Mouse (Mus musculus) left cerebral cortex, postnatal 4 days (tissue): ENCODE results near the gene Cdc20b. TPM values are rescaled to one million over a fixed set of nuclear protein-coding genes. Genes with fewer than 3 reads are reported as not detected.
A peak's percentile ranks its signal among the peaks of the same experiment; 100 is the strongest.
"Not testable (repeated sequence)": the region's sequence is repeated elsewhere in the genome, so short reads cannot be mapped to it uniquely, and the experiment has no call there.

ENCODE experiments used
- DNase-seq: peaks from one replicate; pipeline ENCODE4 v3.0.0-alpha.2; 2022
- intact Hi-C: fragments of 180-260 bp; cut with DNase I; formaldehyde crosslinking; loops from one replicate; pipeline ENCODE4 v1.15.1; 2025
- total RNA-seq, 2 experiments: library from RNA; stranded (reverse); gene quantifications; 2 replicates each; pipeline ENCODE4 v1.2.3; 2021

The Cdc20b gene
- 1 to 10 TPM in 1 of 2 experiments, under 1 TPM in 1; 0.83 to 1.0 TPM for total RNA-seq

DNA sequence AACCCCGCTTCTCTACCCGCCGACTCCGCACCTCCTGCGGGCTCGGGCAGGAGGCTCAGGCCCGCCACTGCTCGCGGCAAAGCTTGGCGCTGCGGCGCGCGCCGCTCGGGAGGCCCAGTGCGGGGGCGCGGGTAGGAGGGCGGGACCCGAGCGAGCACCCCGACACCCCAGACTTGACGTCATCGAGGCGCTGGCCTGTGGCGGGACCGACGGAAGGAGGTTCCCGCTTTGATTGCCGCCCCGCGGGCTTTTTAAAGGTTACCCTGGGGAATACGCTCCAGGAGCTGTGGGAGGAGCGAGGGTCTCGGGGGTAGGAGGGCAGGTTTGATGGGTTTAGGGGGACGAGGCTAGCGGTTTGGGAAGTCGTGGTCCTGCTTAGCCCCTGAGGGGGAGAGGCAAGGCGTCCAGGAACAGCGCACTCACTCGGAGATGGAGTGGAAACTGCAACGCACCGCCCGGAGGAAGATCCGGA, at the start of gene Cdc20b:
Gene Cdc20b (plus strand): TSS at position 162 of the 472 bp plus-strand sequence.
- intact Hi-C loops, result loop anchor here (5.0 to 10.0 kb wide), 2 partner anchors 50 to 358 kb away; partner anchors contain the start of gene Ccno
- DNase-seq, result peak; percentile 40

DNA sequence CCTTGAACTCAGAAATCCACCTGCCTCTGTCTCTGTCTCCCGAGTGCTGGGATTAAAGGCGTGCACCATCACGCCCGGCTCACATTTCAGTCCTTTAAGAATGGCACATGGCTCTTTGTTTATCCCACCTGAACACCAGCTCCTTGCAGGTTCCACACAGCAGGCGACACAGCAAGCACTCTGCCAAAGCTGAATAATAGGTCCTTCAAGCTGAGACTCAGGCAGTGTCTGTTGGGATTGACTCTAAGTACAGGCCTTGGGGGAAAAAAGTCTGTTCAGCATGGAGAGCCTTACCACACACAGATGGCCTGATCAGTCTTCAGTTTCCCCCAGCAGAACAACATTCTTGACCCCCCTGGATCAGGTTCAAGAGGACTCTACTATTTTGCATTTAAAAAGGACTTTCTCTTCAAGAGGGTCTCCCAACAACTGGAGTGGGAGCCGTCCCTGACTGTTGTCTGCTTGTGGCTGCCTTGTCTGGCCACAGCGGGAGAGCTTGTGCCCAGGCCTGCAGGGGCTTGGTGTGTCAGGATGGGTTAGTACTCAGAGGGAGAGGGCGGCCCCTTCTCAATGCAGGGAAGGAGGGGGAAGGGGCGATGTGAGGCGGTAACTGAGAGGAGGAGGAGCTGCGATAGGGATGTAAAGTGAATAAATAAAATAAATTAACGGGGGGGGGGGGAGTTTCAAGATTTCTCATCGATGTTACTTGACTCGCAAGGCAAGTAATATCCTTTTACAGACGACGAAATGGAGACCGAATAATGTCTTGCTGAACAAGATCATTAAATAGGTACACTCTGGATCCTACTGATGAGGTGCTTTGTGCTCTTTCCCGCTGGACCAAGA, 49.1 kb upstream of the Cdc20b start:
- DNase-seq, result peak; percentile 12
- intact Hi-C loops, result loop anchor here (10.0 kb wide), 1 partner anchor 49 kb away; the partner anchor contains the start of gene Cdc20b

DNA sequence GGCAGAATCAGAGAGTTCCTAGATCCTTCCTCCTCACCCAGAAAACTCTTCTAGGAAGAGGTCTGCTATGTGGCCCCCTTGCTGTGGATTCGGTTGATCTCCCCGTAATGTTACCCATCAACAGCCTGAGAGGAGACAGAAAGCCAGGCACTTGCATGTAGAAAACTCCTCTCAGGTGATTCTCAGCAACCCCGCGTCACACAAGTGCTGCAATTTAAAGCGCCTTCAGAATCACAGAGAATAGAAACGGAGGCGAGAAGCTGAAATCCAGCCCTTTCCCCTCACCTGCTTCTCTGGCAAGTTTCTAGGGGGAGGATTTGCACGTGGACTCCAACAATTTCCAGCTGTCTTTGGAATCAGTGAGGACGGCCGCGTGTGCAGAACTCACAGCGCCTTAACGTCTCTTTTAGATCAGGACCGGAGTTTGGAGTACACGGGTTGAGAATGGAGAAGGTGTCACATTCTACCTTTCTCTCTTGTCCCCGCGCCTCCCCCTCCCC, 48.4 kb upstream of the Cdc20b start:
- intact Hi-C loops, result loop anchor here (10.0 kb wide), 1 partner anchor 48 kb away; the partner anchor contains the start of gene Cdc20b
- no peak for DNase-seq

DNA sequence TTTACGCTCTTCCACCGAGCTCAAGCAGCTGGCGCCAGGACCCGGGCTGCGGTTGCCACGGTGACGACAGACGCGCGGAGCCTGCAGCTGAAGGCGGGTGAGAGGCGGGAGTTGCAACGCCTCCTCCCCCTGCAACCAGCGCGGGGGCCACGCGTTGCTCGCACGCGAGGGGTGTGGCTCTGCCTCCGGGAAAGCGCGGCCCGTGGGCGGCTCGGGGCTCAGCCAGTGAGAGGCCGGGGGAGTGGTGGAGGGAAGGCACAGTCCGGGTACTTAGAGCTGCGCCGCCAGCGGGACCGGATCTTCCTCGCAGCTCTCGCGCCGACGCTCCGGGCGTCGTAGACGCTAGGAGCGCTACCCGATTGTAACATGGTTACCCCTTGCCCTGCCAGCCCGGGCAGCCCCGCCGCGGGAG, 47.4 kb upstream of the Cdc20b start, which contains the start of gene Ccno:
Gene Ccno (plus strand): TSS at position 271 of the 412 bp plus-strand sequence.
- intact Hi-C loops, result loop anchor here (10.0 kb wide), 1 partner anchor 47 kb away; the partner anchor contains the start of gene Cdc20b
- DNase-seq, result peak; percentile 94

DNA sequence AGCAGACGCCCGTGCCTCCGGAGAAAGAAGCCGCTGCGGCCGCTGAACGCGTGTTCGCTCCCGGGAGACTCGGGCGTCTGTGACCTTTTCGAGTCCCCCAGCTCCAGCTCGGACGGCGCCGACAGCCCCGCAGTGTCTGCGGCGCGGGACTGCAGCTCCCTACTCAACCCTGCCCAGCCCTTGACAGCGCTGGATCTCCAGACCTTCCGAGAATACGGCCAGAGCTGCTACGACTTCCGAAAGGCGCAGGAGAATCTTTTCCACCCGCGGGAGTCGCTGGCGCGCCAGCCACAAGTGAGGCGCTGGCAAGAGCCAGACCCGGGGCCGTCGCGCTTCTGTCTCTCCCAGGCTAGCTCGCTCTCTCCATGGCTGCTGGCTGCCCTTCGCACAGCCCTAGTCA, 46.9 kb upstream of the Cdc20b start:
- intact Hi-C loops, result loop anchor here (10.0 kb wide), 1 partner anchor 47 kb away; the partner anchor contains the start of gene Cdc20b
- DNase-seq, result peak; percentile 32

DNA sequence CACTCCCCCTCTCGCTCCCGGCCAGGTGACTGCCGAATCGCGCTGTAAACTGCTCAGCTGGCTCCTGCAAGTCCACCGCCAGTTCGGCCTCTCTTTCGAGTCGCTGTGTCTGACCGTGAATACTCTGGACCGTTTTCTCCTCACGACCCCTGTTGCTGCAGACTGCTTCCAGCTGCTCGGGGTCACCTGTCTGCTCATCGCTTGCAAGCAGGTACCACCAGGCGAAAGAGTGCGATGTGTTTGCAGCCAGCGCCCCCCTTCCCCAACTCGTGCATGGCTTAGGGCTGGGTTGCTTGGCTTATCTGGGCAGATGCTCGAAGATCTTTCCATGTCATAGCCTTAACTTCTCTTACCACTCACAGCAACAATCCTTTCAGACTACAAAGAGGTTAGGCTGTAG, 46.0 kb upstream of the Cdc20b start:
- no peak for DNase-seq
- intact Hi-C loops, result loop anchor here (10.0 kb wide), 1 partner anchor 46 kb away; the partner anchor contains the start of gene Cdc20b

DNA sequence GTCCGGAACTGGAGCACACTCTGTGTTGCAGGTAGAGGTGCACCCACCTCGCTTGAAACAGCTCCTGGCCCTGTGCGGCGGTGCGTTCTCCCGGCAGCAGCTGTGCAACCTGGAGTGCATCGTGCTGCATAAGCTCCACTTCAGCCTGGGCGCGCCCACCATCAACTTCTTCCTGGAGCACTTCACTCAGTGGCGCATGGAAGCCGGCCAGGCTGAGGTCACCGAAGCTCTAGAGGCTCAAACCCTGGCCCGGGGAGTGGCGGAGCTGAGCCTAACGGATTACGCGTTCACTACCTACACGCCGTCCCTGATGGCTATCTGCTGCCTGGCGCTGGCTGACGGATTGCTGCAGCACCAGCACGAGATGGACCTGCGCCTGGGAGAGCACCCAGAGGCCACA, 45.4 kb upstream of the Cdc20b start:
- no peak for DNase-seq
- intact Hi-C loops, result loop anchor here (10.0 kb wide), 1 partner anchor 45 kb away; the partner anchor contains the start of gene Cdc20b

DNA sequence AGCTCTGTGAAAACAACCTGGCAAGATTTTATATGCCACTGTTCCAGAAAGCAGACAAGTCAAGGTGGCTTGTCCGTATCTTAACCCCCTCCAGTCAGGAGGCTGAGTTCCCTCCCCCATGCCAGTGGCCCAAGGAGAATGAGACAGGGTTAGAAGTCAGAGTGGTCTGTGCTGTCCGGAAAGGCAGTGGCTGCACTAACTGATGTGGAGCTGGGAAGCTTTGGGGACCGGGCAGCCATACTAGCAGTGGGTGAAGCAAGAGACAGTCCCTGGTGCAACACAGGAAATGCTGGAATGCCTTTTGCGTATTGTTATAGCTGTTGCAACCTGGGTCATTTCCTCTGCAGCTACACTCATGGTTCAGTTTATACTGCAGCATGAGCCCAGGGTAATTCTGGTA, 44.6 kb upstream of the Cdc20b start:
- DNase-seq, result no peak
- intact Hi-C loops, result no loop called here

DNA sequence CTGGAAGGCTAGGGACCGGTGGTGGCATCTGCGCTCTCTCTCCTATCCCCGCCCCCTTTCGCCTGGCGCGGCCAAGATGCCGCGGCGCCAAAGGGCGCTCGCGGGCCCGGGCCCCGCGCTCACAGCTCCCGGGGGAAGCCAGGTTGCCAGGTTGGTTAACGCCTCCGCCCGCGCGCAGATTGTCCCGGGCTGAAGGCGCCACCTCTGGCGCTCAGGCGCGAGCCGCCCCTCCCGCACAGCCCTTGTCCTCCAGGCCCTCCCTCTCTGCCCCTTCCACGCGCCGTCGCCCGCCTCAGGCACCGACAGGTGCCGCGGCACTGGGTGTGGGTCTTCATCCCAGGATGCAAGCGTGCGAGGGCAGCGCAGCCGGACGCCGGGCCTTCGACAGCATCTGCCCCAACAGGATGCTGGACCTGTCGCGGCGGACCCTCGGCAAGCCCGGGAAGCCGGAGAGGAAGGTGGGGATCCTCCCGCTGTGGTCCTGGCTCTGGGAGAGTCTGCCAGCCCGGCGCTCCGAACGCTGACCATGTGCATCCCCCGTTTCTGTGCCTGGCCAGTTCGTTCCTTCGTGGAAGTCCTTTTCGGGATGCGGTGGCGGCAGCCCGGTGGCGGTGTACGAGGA, 41.3 kb upstream of the Cdc20b start, which contains the start of gene Mcidas:
Gene Mcidas (plus strand): TSS at position 315 of the 622 bp plus-strand sequence.
- intact Hi-C loops, result no loop called here
- DNase-seq, result peak; percentile 56

DNA sequence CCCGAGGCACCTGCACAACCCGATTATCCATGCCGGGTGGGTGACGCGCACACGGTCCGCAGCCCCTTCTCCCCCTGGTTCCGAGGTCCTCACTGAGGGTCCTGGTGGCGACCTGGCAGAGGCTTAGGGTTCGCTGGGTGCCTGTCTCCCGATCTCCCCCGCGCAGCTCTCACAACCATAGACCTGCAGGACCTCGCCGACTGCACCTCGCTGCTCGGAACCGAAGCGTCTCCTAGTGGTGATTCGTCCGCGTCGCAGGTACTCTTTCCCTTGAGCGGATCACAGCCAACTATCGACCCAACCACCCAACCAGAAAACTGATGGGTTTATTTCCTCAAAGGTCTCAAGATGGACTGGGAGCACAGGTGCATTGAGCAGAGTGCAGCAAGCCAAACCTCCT, 40.7 kb upstream of the Cdc20b start:
- intact Hi-C loops, result no loop called here
- DNase-seq, result peak; percentile 58

DNA sequence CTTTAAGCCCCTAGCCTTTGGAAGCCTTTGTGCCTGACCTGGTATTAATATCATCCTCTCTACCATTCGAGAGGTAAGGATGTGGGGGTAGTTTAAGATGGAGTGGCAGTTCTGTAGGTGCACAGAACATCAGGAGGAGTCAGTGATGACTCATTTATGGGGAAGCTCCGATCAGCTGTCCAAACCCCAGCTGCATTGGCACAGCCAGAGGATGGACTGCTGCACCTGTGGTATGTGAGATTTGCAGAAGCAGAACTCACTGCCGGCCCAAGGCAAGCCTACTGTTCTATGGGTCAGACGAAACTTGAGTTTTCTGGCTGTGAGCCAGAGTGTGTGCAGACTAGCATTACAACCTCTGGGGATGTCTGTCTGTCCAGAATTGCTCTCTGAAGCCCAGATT, 38.5 kb upstream of the Cdc20b start:
- intact Hi-C loops, result no loop called here
- DNase-seq, result no peak

DNA sequence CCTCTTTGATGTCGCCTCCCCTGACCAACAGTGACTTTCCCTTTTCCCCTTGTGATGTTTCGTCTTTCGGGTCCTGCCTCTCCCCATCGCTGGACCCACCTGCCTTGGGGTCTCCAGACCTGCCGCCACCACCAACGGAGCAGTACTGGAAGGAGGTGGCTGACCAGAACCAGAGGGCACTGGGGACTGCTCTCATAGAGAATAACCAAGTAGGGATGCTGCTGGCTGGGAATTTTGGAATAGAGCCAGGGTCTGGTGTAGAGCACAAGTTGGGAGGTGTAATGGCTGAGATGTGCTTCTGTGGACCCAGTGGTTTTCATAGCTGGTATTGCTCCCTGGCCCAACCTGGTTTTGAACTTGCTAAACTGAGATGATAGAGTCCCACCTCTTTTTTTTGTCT, 37.5 kb upstream of the Cdc20b start:
- intact Hi-C loops, result no loop called here
- DNase-seq, result no peak

DNA sequence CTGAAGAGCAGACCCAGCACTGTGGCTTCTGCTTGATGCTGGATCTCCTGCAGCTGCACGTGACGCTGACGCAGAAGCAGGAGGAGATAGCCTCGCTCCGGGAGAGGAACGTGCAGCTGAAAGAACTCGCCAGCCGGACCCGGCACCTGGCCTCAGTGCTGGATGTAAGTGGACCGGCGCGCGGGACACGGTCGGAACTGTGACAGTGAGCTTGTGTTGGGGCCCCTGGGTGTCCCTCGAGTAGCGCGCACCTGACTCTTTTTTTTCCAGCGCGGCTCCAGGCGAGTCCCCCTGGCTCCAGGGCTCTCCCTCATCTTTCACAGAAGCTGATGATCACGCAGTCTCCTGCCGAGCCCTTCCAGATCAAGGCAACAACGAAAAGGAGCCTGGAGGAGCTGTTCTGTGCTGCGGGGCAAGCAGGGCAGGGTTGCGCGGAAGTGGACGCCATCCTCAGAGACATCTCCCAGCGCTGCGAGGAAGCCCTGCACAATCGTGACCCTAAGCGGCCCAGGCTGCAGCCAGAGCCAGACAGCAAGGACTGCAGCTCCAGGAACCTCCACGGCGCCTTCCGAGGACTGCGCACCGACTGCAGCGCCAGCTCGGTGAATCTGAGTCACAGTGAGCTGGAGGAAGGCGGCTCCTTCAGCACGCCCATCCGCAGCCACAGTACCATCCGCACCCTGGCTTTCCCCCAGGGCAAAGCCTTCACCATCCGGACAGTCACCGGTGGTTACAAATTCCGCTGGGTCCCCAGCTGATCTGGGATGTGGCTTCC, 36.3 kb upstream of the Cdc20b start:
- intact Hi-C loops, result no loop called here
- DNase-seq, result peak; percentile 21

DNA sequence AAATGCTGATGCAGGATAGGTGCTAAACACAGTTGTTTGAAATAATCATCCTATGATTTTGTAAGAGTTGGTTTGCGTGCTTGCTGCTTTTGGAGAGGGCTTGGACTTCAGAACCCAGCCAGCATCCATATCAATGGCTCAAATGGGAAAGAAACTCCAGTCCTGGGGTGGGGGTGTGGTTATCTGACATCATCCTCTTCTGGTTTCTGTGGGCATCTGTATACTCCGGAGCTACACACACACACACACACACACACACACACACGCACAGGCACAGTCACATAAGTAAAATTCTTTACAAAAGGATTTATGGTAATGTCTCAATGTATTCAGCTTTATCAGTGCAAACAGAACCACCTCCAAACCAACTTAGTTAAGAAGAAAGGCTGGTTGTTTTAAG, 34.8 kb upstream of the Cdc20b start:
- intact Hi-C loops, result no loop called here

DNA sequence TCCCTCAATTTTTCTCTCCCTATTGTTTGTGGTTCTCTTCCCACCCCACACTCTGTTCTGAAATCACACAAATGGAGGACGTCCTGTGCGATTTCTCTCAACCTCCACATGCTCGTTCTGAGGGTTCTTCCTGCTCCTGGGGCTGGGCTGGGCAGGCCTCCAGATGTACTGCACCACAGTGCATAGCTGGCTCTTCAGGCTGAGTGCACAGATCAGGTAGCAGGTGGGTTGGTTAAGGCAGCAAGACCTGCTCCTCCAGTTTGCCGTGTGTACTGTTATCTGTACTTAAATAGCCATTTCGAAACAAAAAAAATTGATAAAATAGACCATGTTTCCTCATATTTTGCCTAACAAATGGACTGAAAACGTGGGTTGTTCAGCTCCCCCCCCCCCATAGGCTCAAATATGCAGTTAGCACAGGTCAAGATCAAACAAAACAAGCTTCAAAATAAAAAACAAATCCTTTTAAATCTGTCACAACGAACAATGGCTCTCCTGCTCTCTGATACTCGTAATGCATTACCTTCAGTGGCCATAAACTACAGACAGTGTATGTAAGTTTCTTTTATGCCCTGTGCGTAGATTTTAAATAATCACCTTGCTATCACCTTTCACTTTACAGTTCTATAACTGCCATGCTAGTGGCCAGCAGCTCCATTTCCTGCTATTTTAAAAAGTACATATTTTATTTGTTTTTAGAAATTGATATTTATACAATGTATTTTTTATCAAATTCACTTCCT, 34.2 kb upstream of the Cdc20b start:
- no peak for DNase-seq
- intact Hi-C loops, result no loop called here

More for the DNA sequence above, 34.8 kb upstream of the Cdc20b start:
- DNase-seq, result no peak

DNA sequence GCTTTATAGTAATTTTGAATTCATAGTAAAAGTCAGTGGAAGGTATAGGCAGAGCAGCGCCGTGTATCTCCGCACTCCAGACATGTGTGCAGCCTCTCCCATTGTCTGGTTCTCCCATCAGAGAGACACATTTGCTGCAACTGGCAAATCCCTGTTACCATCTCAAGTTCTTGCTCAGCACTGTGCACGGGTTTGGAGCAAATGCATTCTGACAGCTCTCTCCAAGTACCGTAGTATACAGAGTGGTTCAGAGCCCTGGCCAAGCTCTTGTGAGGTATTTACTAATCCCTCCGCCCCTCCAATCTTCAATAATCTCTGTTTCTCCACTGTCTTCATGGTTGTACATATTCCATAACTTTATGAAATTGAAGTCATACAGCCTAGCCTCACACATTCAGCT, 22.2 kb upstream of the Cdc20b start:
- intact Hi-C loops, result no loop called here
- DNase-seq, result no peak

DNA sequence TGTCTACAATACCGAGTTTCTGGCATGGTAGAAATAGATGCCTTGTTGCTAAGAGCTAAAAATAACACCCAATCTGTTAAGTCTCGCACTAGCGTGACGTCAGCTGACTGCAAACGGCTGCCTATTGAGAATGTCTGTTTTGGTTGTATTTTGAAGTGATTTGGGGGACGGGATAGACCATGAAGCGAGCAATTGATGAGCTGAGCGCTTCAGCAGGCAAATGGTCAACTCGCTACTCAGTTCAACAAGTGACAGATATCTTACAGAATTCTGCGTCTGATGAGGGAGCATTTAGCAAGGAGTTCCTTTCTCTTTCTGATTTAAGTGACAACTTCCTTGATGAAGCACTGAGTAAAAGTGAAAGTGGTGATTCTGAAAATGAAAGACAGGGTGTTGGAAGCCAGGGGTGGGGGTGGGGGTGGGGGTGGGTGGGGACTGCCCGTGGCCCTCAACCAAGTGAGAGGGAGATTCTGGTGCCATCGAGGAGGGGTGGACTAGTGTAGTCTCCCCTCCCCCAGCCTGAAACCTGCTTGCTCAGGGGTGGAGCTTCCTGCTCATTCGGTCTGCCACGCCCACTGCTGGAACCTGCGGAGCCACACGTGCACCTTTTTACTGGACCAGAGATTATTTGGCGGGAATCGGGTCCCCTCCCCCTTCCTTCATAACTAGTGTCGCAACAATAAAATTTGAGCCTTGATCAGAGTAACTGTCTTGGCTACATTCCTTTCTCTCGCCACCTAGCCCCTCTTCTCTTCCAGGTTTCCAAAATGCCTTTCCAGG, 21.5 kb upstream of the Cdc20b start:
- intact Hi-C loops, DNase-seq: not testable (repeated sequence)

DNA sequence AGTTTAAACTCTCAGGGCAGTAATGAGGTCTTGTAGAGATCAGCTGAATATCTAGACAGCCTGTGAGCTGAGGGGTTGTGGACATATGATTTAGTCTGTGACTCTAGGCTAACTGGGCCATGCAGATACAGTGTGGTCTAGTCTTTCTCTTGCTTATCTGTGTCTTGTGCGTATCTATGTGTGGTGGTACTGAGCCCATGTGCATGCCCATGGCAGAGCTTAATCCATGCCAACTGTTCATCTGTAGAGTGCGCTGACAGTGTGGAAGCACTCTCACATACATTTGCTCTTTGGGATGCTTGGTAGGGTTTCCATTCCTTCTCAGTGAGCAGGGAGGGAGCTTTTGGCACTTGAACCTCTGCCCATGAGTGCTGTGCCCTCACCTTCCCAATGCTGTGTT, 13.4 kb upstream of the Cdc20b start:
- no peak for DNase-seq
- intact Hi-C loops, result no loop called here

DNA sequence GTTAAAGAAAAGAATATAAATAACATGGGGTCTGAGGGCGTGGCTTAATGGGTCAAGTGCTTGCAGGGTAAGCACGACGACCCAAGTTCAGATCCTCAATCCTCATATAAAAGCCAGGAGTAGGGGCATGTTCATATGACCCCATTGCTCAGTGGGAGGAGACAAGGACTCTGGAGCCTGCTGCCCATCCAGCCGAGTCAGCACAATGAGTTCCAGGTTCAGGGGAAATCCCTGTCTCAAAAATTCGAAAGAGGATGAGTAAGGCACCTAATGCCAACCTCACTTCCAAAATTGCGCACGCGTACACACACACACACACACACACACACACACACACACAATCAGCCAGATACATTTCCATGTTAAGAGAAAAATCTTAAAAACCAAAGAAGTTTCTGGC, 12.4 kb upstream of the Cdc20b start:
- intact Hi-C loops, result no loop called here

More for the DNA sequence above, 12.4 kb upstream of the Cdc20b start:
- no peak for DNase-seq
